Mouse (Mus musculus) forebrain, embryonic 12.5 days (tissue): ENCODE results near the gene Sema3d. TPM values are rescaled to one million over a fixed set of nuclear protein-coding genes. Genes with fewer than 3 reads are reported as not detected.

Experiments used
- ATAC-seq: fragments of 200-750 bp; cut with Nextera tagmentation; 2 replicates; pipeline ENCODE4 v1.8.0; 2017; ENCODE audit warnings: moderate TSS enrichment; ENCODE audit not compliant: low FRiP score
- H3K27ac ChIP-seq: fragments of 300-500 bp; sonication (generic); 2 replicates; pipeline ENCODE4 v1.5.1; 2016; ENCODE audit warnings: mild to moderate bottlenecking
- H3K27me3 ChIP-seq: fragments of 300-500 bp; sonication (generic); 2 replicates; pipeline ENCODE4 v1.6.1; 2016; ENCODE audit warnings: mild to moderate bottlenecking
- H3K36me3 ChIP-seq: fragments of 300-500 bp; sonication (generic); replicated peaks from 2 replicates; pipeline ENCODE4 v1.6.1; 2016; ENCODE audit warnings: mild to moderate bottlenecking
- H3K4me1 ChIP-seq: fragments of 300-500 bp; sonication (generic); 2 replicates; pipeline ENCODE4 v1.6.1; 2016
- H3K4me2 ChIP-seq: fragments of 300-500 bp; sonication (generic); 2 replicates; pipeline ENCODE4 v1.6.1; 2016; ENCODE audit warnings: mild to moderate bottlenecking, moderate library complexity
- H3K4me3 ChIP-seq: fragments of 300-500 bp; sonication (generic); replicated peaks from 2 replicates; pipeline ENCODE4 v1.5.1; 2016; ENCODE audit warnings: mild to moderate bottlenecking
- H3K9ac ChIP-seq: fragments of 300-500 bp; sonication (generic); 2 replicates; pipeline ENCODE4 v1.6.1; 2016; ENCODE audit warnings: mild to moderate bottlenecking
- H3K9me3 ChIP-seq: fragments of 300-500 bp; sonication (generic); 2 replicates; pipeline ENCODE4 v1.6.1; 2016
- WGBS: fragments of 180-500 bp; shearing (Covaris S2); methylation state at CpG from one replicate; pipeline ENCODE4 v1.1.7; 2016; 5-methylcytosine and 5-hydroxymethylcytosine counted together
- polyA plus RNA-seq: library from polyadenylated mRNA; unstranded; fragments of >200 nt; fragmentation: Nextera tagmentation; extraction: Ambion mirVana; gene quantifications from 2 replicates; pipeline ENCODE4 v1.2.1, GENCODE M21; 2016

Gene Sema3d
- polyA plus RNA-seq, 1 experiment from 2014 or later = 2.1 TPM

DNA sequence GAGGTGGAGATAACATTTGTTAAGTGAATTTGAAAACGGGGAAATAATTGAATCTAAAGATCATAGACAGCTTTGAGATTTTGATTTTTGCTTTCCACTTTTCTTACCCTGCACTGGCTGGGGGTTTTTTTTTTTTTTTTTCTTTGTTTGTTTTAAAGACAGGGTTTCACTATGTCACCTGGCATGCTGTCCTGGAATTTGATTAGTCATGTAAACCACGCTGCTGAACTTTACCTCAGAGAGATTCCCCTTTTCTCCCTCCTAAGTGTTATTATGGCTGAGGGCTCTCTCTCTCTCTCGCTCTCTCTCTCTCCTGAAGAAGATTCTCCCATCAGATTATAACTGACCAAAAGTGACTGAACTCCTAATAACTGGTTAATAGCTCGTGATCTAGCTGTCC is 191.4 kb downstream of the Sema3d start:
- 75% methylated on average over 4 of the region's 4 CpGs for WGBS
- H3K36me3 ChIP-seq = no peaks in the 10 kb centered on the region

DNA sequence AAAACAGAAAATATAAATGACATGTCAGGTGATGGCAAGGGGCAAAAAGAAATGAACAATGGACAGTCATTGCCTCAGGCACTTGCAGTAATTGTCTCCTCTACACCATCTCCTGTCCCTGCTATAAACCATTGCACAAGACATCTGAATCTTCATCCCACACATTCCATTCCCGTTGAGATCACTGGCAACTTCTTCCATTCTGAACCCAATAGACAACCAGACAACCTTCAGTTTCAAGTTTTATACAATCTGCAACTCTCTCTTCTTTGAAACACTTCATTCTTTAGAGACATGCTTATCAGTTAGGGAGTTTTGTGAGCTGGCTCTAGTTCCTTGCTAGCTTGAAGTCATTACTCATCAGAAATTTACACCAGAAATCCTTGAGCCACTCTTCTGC is 192.1 kb downstream of the Sema3d start:
- WGBS = 81% methylated on average over 1 of the region's 1 CpGs
- no peak overlapping the region for H3K4me3 ChIP-seq
- no peak for ATAC-seq
- no peak overlapping the region for H3K4me2 ChIP-seq
- 0 out of 2 replicates have a peak, but pooled peaks cover 3% of the 10 kb centered on the region for H3K4me1 ChIP-seq
- no peaks in the 10 kb centered on the region for H3K9me3 ChIP-seq
- no peak overlapping the region for H3K27ac ChIP-seq
- no peaks in the 10 kb centered on the region for H3K27me3 ChIP-seq
- H3K9ac ChIP-seq = no peak overlapping the region
- H3K36me3 ChIP-seq = no peaks in the 10 kb centered on the region

More for the DNA sequence above, 191.4 kb downstream of the Sema3d start:
- Histone ChIP-seq H3K27ac (no peak overlapping the region), H3K9me3 (no peaks in the 10 kb centered on the region), H3K27me3 (no peaks in the 10 kb centered on the region), H3K4me1 (0 out of 2 replicates have a peak, but pooled peaks cover 3% of the 10 kb centered on the region), H3K9ac (no peak overlapping the region), H3K4me3 (no peak overlapping the region), H3K4me2 (no peak overlapping the region)
- ATAC-seq = no peak

DNA sequence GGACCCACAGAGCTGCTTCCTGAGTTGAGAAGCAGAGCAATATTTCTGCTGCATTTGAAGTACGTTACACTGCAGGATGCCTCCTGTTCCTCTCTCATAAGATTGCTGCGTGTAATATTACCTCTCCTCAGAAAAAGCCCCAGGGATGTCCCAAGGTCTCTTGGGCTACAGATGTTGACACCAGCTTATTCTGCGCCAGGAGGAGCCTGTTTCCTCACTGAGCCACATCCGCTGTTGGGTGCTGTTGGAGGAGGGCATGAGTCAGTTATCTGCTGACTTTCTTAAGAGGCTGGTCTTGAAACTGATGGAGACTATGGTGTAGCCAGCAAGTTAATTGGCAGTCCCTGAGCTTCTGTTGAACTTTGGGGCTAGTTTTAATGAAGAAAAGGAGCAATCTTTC is 196.6 kb downstream of the Sema3d start:
- H3K36me3 ChIP-seq = no peaks in the 10 kb centered on the region
- H3K4me1 ChIP-seq = no peaks in the 10 kb centered on the region
- no peak overlapping the region for H3K4me2 ChIP-seq
- H3K4me3 ChIP-seq = no peak overlapping the region
- no peak overlapping the region for H3K27ac ChIP-seq
- H3K9me3 ChIP-seq = no peaks in the 10 kb centered on the region
- no peaks in the 10 kb centered on the region for H3K27me3 ChIP-seq
- no peak for ATAC-seq
- H3K9ac ChIP-seq = no peak overlapping the region
- 53% methylated on average over 4 of the region's 4 CpGs for WGBS

DNA sequence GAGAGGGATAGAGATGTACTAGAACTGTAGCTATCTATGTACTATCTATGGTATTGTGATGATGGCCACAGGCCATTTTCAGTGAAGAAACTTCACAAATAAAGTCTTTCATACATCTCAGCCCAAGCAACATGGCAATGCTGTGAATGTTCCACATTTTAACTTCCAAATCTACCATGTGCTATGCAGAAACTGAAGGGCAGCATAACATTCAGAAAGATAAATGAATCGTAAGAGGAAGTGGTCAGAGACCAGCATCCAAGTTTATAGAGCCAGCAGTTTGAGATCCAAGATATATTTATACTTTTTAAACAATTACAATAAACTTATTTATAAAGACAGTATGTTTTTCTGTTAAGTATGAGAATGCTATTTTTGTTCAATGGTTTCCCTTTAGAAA is 199.4 kb downstream of the Sema3d start:
- Histone ChIP-seq H3K9ac (no peak overlapping the region), H3K36me3 (no peaks in the 10 kb centered on the region), H3K4me3 (no peak overlapping the region), H3K4me2 (no peak overlapping the region), H3K27me3 (no peaks in the 10 kb centered on the region), H3K27ac (no peak overlapping the region), H3K4me1 (no peaks in the 10 kb centered on the region), H3K9me3 (no peaks in the 10 kb centered on the region)
- no peak for ATAC-seq
- 88% methylated on average over 1 of the region's 1 CpGs for WGBS

DNA sequence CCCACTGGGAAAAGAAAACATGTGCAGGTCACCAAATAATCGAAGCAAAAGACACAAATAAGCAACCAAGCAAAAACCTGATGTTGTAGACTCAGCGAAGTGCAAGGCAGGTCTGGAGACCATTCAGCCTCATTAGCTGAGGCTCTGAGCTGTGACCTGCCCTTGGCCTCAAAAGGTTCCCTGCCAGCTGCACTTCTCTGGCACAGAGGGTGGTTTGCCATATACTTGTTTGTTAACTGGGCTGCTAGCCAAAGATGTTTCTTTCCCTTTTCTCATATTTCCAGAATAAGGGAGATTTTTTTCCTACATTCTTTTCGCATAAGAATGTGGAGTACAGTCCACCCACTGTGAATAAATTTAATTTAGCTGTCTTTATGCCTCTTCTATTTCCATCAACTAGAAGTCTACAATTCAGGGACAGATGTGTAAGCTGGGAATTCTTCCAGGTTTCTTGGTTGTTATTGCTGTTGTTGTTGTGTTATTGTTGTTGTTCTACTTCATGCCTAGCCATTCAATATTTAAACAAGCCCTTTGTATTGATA is 200.2 kb downstream of the Sema3d start:
- no peak for ATAC-seq
- H3K4me2 ChIP-seq = no peak overlapping the region
- H3K9ac ChIP-seq = no peak overlapping the region
- H3K9me3 ChIP-seq = no peaks in the 10 kb centered on the region
- no peaks in the 10 kb centered on the region for H3K27me3 ChIP-seq
- H3K4me1 ChIP-seq = no peaks in the 10 kb centered on the region
- H3K36me3 ChIP-seq = no peaks in the 10 kb centered on the region
- H3K27ac ChIP-seq = no peak overlapping the region
- H3K4me3 ChIP-seq = no peak overlapping the region
- 65% methylated on average over 3 of the region's 3 CpGs for WGBS

DNA sequence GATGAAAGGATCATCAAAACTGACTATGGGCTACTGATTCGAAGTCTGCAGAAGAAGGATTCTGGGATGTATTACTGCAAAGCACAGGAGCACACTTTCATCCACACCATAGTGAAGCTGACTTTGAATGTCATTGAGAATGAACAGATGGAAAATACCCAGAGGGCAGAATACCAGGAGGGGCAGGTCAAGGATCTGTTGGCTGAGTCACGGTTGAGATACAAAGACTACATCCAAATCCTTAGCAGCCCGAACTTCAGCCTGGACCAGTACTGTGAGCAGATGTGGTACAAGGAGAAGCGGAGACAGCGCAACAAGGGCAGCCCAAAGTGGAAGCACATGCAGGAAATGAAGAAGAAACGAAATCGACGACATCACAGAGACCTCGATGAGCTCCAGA is 201.7 kb downstream of the Sema3d start:
- Histone ChIP-seq H3K4me3 (no peak overlapping the region), H3K4me1 (no peaks in the 10 kb centered on the region), H3K36me3 (no peaks in the 10 kb centered on the region), H3K9me3 (no peaks in the 10 kb centered on the region), H3K9ac (no peak overlapping the region), H3K27me3 (no peaks in the 10 kb centered on the region), H3K27ac (no peak overlapping the region), H3K4me2 (no peak overlapping the region)
- 94% methylated on average over 9 of the region's 9 CpGs for WGBS
- ATAC-seq = no peak

DNA sequence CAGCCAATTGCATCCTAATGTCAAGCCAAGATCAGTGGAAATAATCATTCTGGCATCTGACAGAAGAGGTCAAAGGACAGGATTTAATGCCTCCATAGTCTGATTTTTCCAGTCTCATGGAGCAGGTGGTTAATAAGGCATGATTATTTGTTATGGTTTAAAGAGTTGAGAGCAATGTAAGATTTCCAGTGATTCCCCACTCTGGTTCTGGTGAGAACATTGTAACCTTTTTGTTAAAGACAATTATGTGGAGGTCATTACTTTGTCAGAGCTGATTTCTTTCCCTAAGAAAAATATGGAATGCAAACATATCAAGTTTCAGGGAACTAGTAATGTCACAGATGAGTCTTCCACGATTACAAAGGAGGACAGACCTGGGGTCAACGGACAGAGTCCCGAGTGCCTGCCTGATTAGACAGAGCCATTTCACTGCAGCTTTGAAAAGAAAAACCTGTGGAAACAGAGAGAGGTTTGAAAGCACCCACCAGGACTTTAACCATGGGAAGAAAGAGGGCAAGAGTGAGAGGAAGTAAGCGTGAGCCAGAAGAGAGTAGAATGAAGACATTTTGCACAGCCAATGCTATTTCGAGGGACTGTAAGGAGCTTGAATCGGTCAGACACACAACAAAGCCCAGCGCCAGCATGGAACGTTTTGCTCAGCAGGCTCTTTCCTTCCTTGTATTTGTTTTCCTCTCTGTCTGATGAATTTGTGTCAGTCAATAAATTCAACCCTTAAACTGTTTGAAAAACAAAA is 251.2 kb downstream of the Sema3d start:
- no peaks in the 10 kb centered on the region for H3K9me3 ChIP-seq
- H3K27ac ChIP-seq = no peak overlapping the region
- ATAC-seq = peak; percentile 39; the same call in 1 of the 2 replicates
- H3K4me3 ChIP-seq = no peak overlapping the region
- H3K36me3 ChIP-seq = no peaks in the 10 kb centered on the region
- H3K9ac ChIP-seq = no peak overlapping the region
- H3K4me2 ChIP-seq = no peak overlapping the region
- H3K27me3 ChIP-seq = no peaks in the 10 kb centered on the region
- WGBS = 16% methylated on average over 8 of the region's 8 CpGs
- peaks cover 10% of the 10 kb centered on the region for H3K4me1 ChIP-seq

DNA sequence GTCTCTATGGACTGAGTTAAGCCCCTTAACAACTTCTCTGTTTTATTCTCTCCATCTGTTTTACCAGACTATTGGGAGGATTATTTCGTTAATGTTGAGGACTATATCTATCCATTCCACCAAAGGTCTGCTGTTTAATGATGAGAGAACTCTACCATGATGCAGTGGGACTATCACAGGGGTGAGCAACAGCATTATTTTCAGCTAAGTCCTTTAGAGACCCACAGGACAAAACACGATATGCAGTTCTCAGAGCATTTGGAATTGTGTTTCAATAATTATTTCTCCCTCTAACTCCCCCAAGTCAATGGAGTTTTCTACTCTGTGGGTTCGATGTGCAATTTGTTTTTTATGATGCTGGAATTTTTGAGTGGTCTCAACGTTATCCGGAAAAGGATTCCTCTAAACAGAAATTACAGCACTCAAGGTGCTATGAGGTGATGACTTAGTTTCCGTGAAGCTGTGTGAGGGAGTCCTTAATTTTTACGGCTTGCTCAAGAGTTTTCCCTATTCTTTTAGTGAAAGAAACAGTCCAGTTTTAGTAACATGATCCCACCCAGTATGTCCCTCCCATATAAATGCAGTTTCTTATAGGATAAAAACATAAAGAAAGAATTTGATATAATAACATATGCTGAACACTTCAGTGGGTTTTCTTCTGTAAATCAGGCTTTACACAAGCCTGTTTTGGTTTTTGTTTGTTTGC is 254.7 kb downstream of the Sema3d start:
- Histone ChIP-seq H3K27ac (no peak overlapping the region), H3K4me1 (peaks cover 10% of the 10 kb centered on the region), H3K27me3 (no peaks in the 10 kb centered on the region), H3K9me3 (no peaks in the 10 kb centered on the region), H3K9ac (no peak overlapping the region), H3K4me2 (no peak overlapping the region), H3K36me3 (no peaks in the 10 kb centered on the region), H3K4me3 (no peak overlapping the region)
- 85% methylated on average over 7 of the region's 7 CpGs for WGBS
- ATAC-seq = no peak
